Mouse (Mus musculus): ENCODE measurements at regions not wholly inside any gene's neighbourhood (a gene's known extent, or its start where the extent isn't known, plus 50 kb on each side); places are given as distances from the start of the nearest gene placed in this dataset.

DNA sequence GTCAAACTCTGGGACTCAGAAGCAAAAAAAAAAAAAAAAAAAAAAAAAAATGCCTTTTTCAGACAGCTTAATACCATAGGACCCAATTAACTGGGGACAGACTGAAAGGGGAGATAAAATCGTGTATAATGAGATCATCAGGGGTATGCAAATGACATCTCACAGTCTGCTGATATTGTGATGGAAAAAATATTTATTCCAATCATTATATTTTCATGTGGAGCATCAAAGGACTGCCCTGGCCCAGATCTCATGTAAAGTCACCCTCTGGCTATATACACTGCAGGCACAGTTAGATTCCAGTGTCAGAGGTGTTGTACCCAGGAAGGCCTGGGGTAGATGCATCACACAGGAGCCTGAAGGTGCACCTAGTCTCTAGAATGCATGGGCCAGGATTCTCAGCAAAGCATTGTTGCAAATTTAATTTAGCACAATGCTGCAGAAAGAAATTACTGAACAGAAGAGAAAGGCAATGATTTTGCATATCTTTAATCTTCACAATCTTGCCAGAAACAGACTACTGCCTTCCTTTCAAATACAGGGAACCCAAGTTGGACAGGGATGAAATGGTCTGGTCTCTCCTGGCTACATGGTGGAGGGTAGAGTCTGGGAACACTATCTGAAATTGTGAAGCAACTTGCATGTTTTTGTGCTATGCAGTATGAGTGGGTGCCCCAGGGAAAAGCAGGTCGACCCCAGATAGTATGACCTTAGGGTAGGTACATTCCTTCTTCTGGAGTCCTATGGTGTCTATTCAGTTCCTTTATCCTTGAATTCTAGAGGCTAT is 305.2 kb upstream of the Clnk start:
- no peak for TF ChIP-seq POLR2A (IDR thresholded peaks at IDR 0.05; ENCODE audit: extremely low read depth, insufficient read depth, low read length)
- TF ChIP-seq CTCF (IDR thresholded peaks at IDR 0.05; ENCODE audit: extremely low read depth, insufficient read depth, low read length): no peak

Data from cortical plate, adult 2 months (tissue).